In the genomic region with DNA sequence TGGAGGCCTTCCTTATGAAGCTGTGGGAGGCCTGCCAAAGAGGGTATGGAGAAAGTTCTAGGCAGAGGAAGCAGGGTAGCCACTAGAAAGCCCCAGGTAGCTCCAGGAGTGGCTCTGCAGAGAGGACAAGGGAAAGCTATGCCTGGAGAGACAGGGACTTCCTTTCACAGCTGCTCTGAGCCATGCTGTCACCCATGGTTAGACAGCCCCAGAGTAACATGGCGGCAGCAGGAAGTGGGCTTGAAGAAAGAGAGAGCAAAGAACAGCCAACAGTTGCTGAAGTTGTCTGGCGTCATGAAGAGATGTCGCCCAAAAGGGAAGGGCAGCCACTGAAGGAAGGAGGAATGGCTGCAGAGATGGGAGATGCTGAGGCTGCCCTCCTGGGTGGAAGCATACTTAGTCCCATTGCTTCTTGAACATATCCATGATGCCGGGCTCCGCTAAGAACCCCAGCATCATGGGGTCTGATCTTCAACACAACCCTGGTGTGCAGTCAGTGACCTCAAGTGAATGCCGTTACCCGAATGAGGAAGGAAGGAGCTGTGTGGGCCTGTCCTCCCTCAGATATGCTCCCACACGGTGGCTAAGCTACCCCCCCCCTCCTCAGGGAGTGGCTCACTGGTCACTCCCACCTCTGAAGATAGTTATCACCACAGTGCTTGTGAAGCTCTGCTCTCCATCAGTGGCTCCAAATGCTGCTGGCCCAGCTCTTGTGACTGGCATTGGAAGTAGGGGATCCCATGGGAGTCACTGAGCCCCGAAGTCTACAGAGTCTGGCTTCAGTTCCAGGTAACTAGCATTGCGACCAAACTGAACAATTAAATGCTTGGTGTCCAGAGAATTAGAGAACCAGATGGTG, we compare ENCODE assay signal across 16 mouse cellular contexts.
DNase-seq lines count a peak whose midpoint lies in the region; ATAC-seq lines count a peak whose summit lies in the region.
"Had no signal": no experiment of that assay in that cellular context is flagged by ENCODE, and none has a peak within 500 bp of the region (broad histone marks: within the 10 kb centered on the region; RNA-seq: fewer than 3 reads in every experiment).

No protein-coding gene starts in this region.

- H3K36me3 ChIP-seq in kidney, embryonic 16.5 days (ENCODE audit: insufficient read depth, low read length): peaks cover 17% of the 10 kb centered on the region
- H3K36me3 ChIP-seq: midbrain, embryonic 13.5 days had no signal

- no peaks in the 10 kb centered on the region for H3K27me3 ChIP-seq in kidney, embryonic 16.5 days (ENCODE audit: insufficient read depth, low read length)
- H3K27me3 ChIP-seq: embryonic facial prominence, embryonic 12.5 days; forebrain, embryonic 13.5 days; kidney, embryonic 15.5 days; midbrain, embryonic 13.5 days had no signal

- 73% methylated on average over 10 of the region's 10 CpGs for WGBS in kidney, embryonic 16.5 days

- no peak overlapping the region for H3K4me3 ChIP-seq in kidney, embryonic 16.5 days (ENCODE audit: low read length)
- H3K4me3 ChIP-seq: embryonic facial prominence, embryonic 12.5 days; forebrain, embryonic 13.5 days; kidney, embryonic 15.5 days; midbrain, embryonic 13.5 days had no signal

- intact Hi-C loops in left cerebral cortex, postnatal 4 days (cut with DNase I): no loop called here

- no peak overlapping the region for H3K9ac ChIP-seq in kidney, embryonic 16.5 days (replicated peaks; ENCODE audit: low read length)
- H3K9ac ChIP-seq: embryonic facial prominence, embryonic 12.5 days; forebrain, embryonic 13.5 days; kidney, embryonic 15.5 days; midbrain, embryonic 13.5 days had no signal

- H3K9me3 ChIP-seq in kidney, embryonic 16.5 days (ENCODE audit: low read length): no peaks in the 10 kb centered on the region
- H3K9me3 ChIP-seq: embryonic facial prominence, embryonic 12.5 days; forebrain, embryonic 13.5 days; kidney, embryonic 15.5 days; midbrain, embryonic 13.5 days had no signal

- peak; percentile 72 for ATAC-seq in megakaryocyte progenitor cell, adult 5-6 weeks (replicated peaks; ENCODE audit: poor library complexity)
- no peak for ATAC-seq in kidney, embryonic 16.5 days (ENCODE audit: low FRiP score, low TSS enrichment)
- ATAC-seq: forebrain, embryonic 13.5 days; hindbrain, embryonic 16.5 days; midbrain, embryonic 13.5 days had no signal

- no peak overlapping the region for H3K4me2 ChIP-seq in kidney, embryonic 16.5 days (replicated peaks; ENCODE audit: low read depth, low read length)
- H3K4me2 ChIP-seq: embryonic facial prominence, embryonic 12.5 days; forebrain, embryonic 13.5 days; kidney, embryonic 15.5 days; midbrain, embryonic 13.5 days had no signal

- DNase-seq in thymus, postnatal 14 days: peak; percentile 19
- DNase-seq in thymus, postnatal 4 days: no peak
- DNase-seq in liver: peak; percentile 46
- DNase-seq in left cerebral cortex, postnatal 4 days: no peak
- DNase-seq in Muller cell, postnatal 12 days (ENCODE audit: inconsistent ontology term): no peak
- no peak for DNase-seq in adrenal gland, postnatal 4 days (ENCODE audit: low spot score in 2 of 2)
- DNase-seq: adrenal gland, postnatal 25 days; cerebellum, adult 8-10 months; gastrocnemius, postnatal 10 days had no signal

- H3K27ac ChIP-seq in kidney, embryonic 16.5 days (ENCODE audit: low read length): no peak overlapping the region
- H3K27ac ChIP-seq: embryonic facial prominence, embryonic 12.5 days; forebrain, embryonic 13.5 days; kidney, embryonic 15.5 days; midbrain, embryonic 13.5 days had no signal

- H3K4me1 ChIP-seq in kidney, embryonic 16.5 days (ENCODE audit: insufficient read depth, low read length): no peaks in the 10 kb centered on the region
- H3K4me1 ChIP-seq: embryonic facial prominence, embryonic 12.5 days; forebrain, embryonic 13.5 days; kidney, embryonic 15.5 days; midbrain, embryonic 13.5 days had no signal

Comparison
In these comparisons a context has a peak if more than half of its experiments do, and no peak if none do; other contexts are left out.
1. DNase-seq: peak in thymus, postnatal 14 days (single experiment) and liver (single experiment); none in thymus, postnatal 4 days (single experiment), left cerebral cortex, postnatal 4 days (single experiment), Muller cell, postnatal 12 days (single experiment) and adrenal gland, postnatal 4 days (0 of 2).